30 mouse cellular contexts compared by ENCODE assay signal in genomic region chr7:43340771-43341170, GRCm38 (mm10). TPM values are rescaled to one million over a fixed set of nuclear protein-coding genes. Genes with fewer than 3 reads are reported as not detected.
"Had no signal": no experiment of that assay in that cellular context is flagged by ENCODE, and none has a peak within 500 bp of the region (broad histone marks: within the 10 kb centered on the region; RNA-seq: fewer than 3 reads in every experiment).

No protein-coding gene starts in this region.

- DNase-seq: gastrocnemius, postnatal 14 days; gastrocnemius, postnatal 36 days; heart, adult 18-20 months; heart, postnatal 14 days; heart, postnatal 36 days; kidney, adult 18-20 months; kidney, adult 8-10 months; kidney, postnatal 14 days; kidney, postnatal 4 days; liver; liver, embryonic 13.5 days had no signal

- H3K27me3 ChIP-seq: heart, embryonic 13.5 days; heart, embryonic 15.5 days; hindbrain, embryonic 12.5 days; intestine, embryonic 15.5 days; limb, embryonic 12.5 days; liver, embryonic 13.5 days had no signal

- H3K4me3 ChIP-seq: heart, embryonic 10.5 days; heart, embryonic 13.5 days; heart, embryonic 15.5 days; hindbrain, embryonic 12.5 days; intestine, embryonic 15.5 days; layer of hippocampus, adult 2 months; left cerebral cortex, adult 2 months; limb, embryonic 10.5 days; limb, embryonic 12.5 days; liver, embryonic 13.5 days had no signal

- H3K27ac ChIP-seq: heart, embryonic 10.5 days; heart, embryonic 13.5 days; heart, embryonic 15.5 days; hindbrain, embryonic 12.5 days; hindbrain, embryonic 14.5 days; intestine, embryonic 15.5 days; layer of hippocampus, adult 2 months; left cerebral cortex, adult 2 months; limb, embryonic 10.5 days; limb, embryonic 12.5 days; liver, embryonic 13.5 days had no signal

- H3K4me1 ChIP-seq: heart, embryonic 10.5 days; heart, embryonic 13.5 days; heart, embryonic 15.5 days; hindbrain, embryonic 12.5 days; intestine, embryonic 15.5 days; limb, embryonic 10.5 days; limb, embryonic 12.5 days; liver, embryonic 13.5 days had no signal

- H3K9me3 ChIP-seq: heart, embryonic 10.5 days; heart, embryonic 13.5 days; heart, embryonic 15.5 days; hindbrain, embryonic 12.5 days; intestine, embryonic 15.5 days; limb, embryonic 10.5 days; limb, embryonic 12.5 days; liver, embryonic 13.5 days had no signal

- ATAC-seq: hindbrain, embryonic 16.5 days; inflammation-experienced regulatory T-cells, adult 6 months; intestine, embryonic 15.5 days; intestine, postnatal 0 days had no signal

- H3K9ac ChIP-seq: heart, embryonic 13.5 days; heart, embryonic 15.5 days; hindbrain, embryonic 12.5 days; hindbrain, embryonic 14.5 days; intestine, embryonic 15.5 days; limb, embryonic 12.5 days; liver, embryonic 13.5 days had no signal

- H3K4me2 ChIP-seq: heart, embryonic 13.5 days; heart, embryonic 15.5 days; hindbrain, embryonic 12.5 days; hindbrain, embryonic 14.5 days; intestine, embryonic 15.5 days; limb, embryonic 12.5 days; liver, embryonic 11.5 days; liver, embryonic 13.5 days had no signal

- H3K36me3 ChIP-seq: heart, embryonic 10.5 days; heart, embryonic 13.5 days; heart, embryonic 15.5 days; hindbrain, embryonic 12.5 days; intestine, embryonic 15.5 days; limb, embryonic 10.5 days; limb, embryonic 12.5 days; liver, embryonic 13.5 days had no signal

RNA-seq across cellular contexts. Expression of gene Siglecf, which starts 10.4 kb away (rescaled TPM):
- total RNA-seq: gastrocnemius, adult 18-20 months; gastrocnemius, adult 8-10 months; gastrocnemius, postnatal 14 days; gastrocnemius, postnatal 36 days; heart, adult 18-20 months; heart, adult 8-10 months; heart, postnatal 14 days; heart, postnatal 36 days had no signal
- polyA plus RNA-seq: heart, embryonic 13.5 days; hindbrain, embryonic 12.5 days; inflammation-experienced regulatory T-cells, adult 6 months; kidney, embryonic 14.5 days; kidney, embryonic 16.5 days had no signal
